Mouse (Mus musculus) stomach, postnatal 0 days (tissue): ENCODE results near the gene Epb41l2.

Experiments
- CTCF ChIP-seq: IDR thresholded peaks from 2 replicates; pipeline ENCODE4 v1.5.1; 2016; ENCODE audit warnings: antibody characterized with exemption, low read depth, mild to moderate bottlenecking, moderate library complexity
- EP300 ChIP-seq: optimal IDR thresholded peaks from 2 replicates; pipeline ENCODE3; 2016; ENCODE audit warnings: antibody characterized with exemption

DNA sequence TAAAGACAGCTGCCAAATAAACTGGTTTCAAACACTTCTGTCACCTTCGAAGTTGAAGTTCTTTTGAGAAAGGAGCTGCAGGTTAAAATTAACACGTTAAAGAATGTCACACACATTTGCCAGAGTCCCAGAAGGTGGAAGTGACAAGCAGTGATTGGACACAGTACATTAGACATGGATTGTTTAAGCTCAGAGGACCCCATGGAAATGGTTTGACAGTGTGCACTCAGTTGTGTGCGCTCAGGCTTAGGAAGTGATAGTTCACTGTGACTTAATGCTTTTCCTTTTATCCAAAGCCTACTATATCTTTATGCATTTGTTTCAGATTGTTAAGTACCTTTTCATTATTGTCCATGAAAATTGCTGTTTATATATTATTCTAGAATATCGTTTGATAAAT, 89.1 kb downstream of the Epb41l2 start:
- TF ChIP-seq CTCF (no peak), EP300 (no peak)
